ENCODE assay signal across 8 mouse cellular contexts in the genomic region with DNA sequence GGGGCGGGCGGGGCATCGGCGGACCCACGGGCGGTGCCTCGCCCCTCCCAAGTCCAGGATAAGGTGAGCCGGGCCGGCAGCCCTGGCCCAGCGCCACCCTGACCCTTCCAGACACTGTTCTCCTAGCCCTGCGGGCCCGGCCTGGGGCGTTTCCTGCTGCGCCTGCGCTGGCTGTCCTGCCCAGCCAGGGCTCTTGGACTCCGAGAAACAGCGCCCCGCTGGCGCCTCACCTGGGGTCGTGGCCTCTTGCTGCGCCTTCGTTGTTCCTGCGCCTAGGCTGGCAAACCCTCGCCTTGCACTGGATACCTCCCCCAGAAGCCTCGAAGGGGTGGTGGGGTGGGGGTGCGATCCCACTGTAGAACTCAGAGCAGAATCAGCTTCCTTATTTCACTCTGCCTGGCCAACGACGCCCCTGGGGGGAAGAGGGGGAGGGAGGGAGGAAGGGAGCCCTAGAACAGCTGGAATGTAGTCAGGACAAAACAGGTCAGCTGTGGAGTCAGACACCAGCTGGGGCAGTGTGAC. TPM values are rescaled to one million over a fixed set of nuclear protein-coding genes. Genes with fewer than 3 reads are reported as not detected.
DNase-seq lines count a peak whose midpoint lies in the region; ATAC-seq and TF ChIP-seq lines count a peak whose summit lies in the region.

Gene Fut4, minus strand, starts transcription at position 393 of the 522 bp plus-strand sequence.

- H3K4me1 ChIP-seq in forebrain, postnatal 0 days (ENCODE audit: insufficient read depth): 0 out of 2 replicates have a peak, but pooled peaks cover 3% of the 10 kb centered on the region
- peaks cover 15% of the 10 kb centered on the region for H3K4me1 ChIP-seq in hindbrain, embryonic 10.5 days (replicated peaks)
- H3K4me1 ChIP-seq in limb, embryonic 14.5 days (ENCODE audit: control insufficient read depth, insufficient read depth, low read length): peaks cover 9% of the 10 kb centered on the region; the same call in 1 of the 2 replicates
- H3K4me1 ChIP-seq in midbrain, embryonic 13.5 days (replicated peaks): peaks cover 14% of the 10 kb centered on the region
- peaks cover 2% of the 10 kb centered on the region; the same call in 1 of the 2 replicates for H3K4me1 ChIP-seq in stomach, postnatal 0 days (replicated peaks; ENCODE audit: control insufficient read depth, insufficient read depth)

- no peaks in the 10 kb centered on the region for H3K36me3 ChIP-seq in forebrain, postnatal 0 days (ENCODE audit: insufficient read depth)
- H3K36me3 ChIP-seq in hindbrain, embryonic 10.5 days: no peaks in the 10 kb centered on the region
- H3K36me3 ChIP-seq in limb, embryonic 14.5 days (ENCODE audit: control insufficient read depth, insufficient read depth, low read length): no peaks in the 10 kb centered on the region
- H3K36me3 ChIP-seq in midbrain, embryonic 13.5 days: no peaks in the 10 kb centered on the region
- no peaks in the 10 kb centered on the region for H3K36me3 ChIP-seq in stomach, postnatal 0 days (ENCODE audit: control insufficient read depth, insufficient read depth, low read length)

- no peak for TF ChIP-seq POLR2A in limb, embryonic 14.5 days (IDR thresholded peaks at IDR 0.05; ENCODE audit: borderline replicate concordance, extremely low read depth, insufficient read depth, insufficient read length)

- WGBS in forebrain, postnatal 0 days: 5% methylated on average over 28 of the region's 28 CpGs
- 2% methylated on average over 28 of the region's 28 CpGs for WGBS in hindbrain, embryonic 10.5 days
- under 1% methylated on average over 21 of the region's 28 CpGs for WGBS in limb, embryonic 14.5 days
- WGBS in midbrain, embryonic 13.5 days: 2% methylated on average over 25 of the region's 28 CpGs
- under 1% methylated on average over 25 of the region's 28 CpGs for WGBS in stomach, postnatal 0 days

- H3K4me2 ChIP-seq in forebrain, postnatal 0 days (ENCODE audit: low read depth): peak within 1 kb of the TSS; percentile 86
- H3K4me2 ChIP-seq in limb, embryonic 14.5 days (replicated peaks; ENCODE audit: low read depth, low read length, severe bottlenecking): peak within 1 kb of the TSS; percentile 94
- peak within 1 kb of the TSS; percentile 84 for H3K4me2 ChIP-seq in midbrain, embryonic 13.5 days (replicated peaks)
- H3K4me2 ChIP-seq in stomach, postnatal 0 days (replicated peaks; ENCODE audit: low read depth): peak within 1 kb of the TSS; percentile 94

- peak; percentile 63 for ATAC-seq in forebrain, postnatal 0 days
- peak; percentile 49 for ATAC-seq in limb, embryonic 14.5 days (ENCODE audit: low FRiP score, low read depth)
- ATAC-seq in midbrain, embryonic 13.5 days: peak; percentile 86
- peak; percentile 81 for ATAC-seq in stomach, postnatal 0 days (ENCODE audit: low FRiP score, low TSS enrichment)

- no peaks in the 10 kb centered on the region for H3K9me3 ChIP-seq in forebrain, postnatal 0 days (ENCODE audit: low read length)
- H3K9me3 ChIP-seq in hindbrain, embryonic 10.5 days: no peaks in the 10 kb centered on the region
- H3K9me3 ChIP-seq in limb, embryonic 14.5 days (ENCODE audit: control insufficient read depth, low read length): no peaks in the 10 kb centered on the region
- H3K9me3 ChIP-seq in midbrain, embryonic 13.5 days: no peaks in the 10 kb centered on the region
- H3K9me3 ChIP-seq in stomach, postnatal 0 days (ENCODE audit: control insufficient read depth, low read length): no peaks in the 10 kb centered on the region

- peak; percentile 13 to 39 for DNase-seq in spleen, adult 18-20 months
- no peak for DNase-seq in spleen, adult 12 weeks (ENCODE audit: low spot score)
- DNase-seq in forebrain, postnatal 0 days: no peak
- DNase-seq in hindbrain, embryonic 10.5 days (ENCODE audit: low spot score): peak; percentile 71
- DNase-seq in limb, embryonic 14.5 days (ENCODE audit: low spot score): peak; percentile 42
- DNase-seq in stomach, postnatal 0 days (ENCODE audit: low spot score): peak; percentile 90
- no peak for DNase-seq in right cerebral cortex, adult 2 months (ENCODE audit: low spot score in 2 of 2)

- no peak for TF ChIP-seq CTCF in forebrain, postnatal 0 days (IDR thresholded peaks at IDR 0.05; ENCODE audit: low read depth)
- TF ChIP-seq CTCF in stomach, postnatal 0 days (IDR thresholded peaks at IDR 0.05; ENCODE audit: low read depth): peak; percentile 32; the same call in 1 of the 2 replicates

- H3K27ac ChIP-seq in forebrain, postnatal 0 days (ENCODE audit: low read depth, low read length): no peak within 1 kb of the TSS
- peak within 1 kb of the TSS; percentile 83 for H3K27ac ChIP-seq in hindbrain, embryonic 10.5 days
- peak within 1 kb of the TSS; percentile 48; the same call in 1 of the 2 replicates for H3K27ac ChIP-seq in limb, embryonic 14.5 days (replicated peaks; ENCODE audit: low read depth, low read length)
- peak within 1 kb of the TSS; percentile 32; the same call in 1 of the 2 replicates for H3K27ac ChIP-seq in midbrain, embryonic 13.5 days
- peak within 1 kb of the TSS; percentile 79 for H3K27ac ChIP-seq in stomach, postnatal 0 days (replicated peaks)

- no peak for TF ChIP-seq EP300 in stomach, postnatal 0 days (optimal IDR thresholded peaks at IDR 0.05)

- peaks cover 8% of the 10 kb centered on the region; the same call in 1 of the 2 replicates for H3K27me3 ChIP-seq in forebrain, postnatal 0 days (ENCODE audit: insufficient read depth, low read length)
- H3K27me3 ChIP-seq in hindbrain, embryonic 10.5 days (ENCODE audit: insufficient read depth, poor library complexity, severe bottlenecking): peaks cover 48% of the 10 kb centered on the region
- H3K27me3 ChIP-seq in limb, embryonic 14.5 days (ENCODE audit: control insufficient read depth, insufficient read depth, low read length): no peaks in the 10 kb centered on the region
- peaks cover 28% of the 10 kb centered on the region for H3K27me3 ChIP-seq in midbrain, embryonic 13.5 days
- no peaks in the 10 kb centered on the region for H3K27me3 ChIP-seq in stomach, postnatal 0 days (ENCODE audit: control insufficient read depth, insufficient read depth, low read length)

- peak within 1 kb of the TSS; percentile 48 for H3K4me3 ChIP-seq in forebrain, postnatal 0 days (ENCODE audit: low read depth, low read length)
- peak within 1 kb of the TSS; percentile 67 for H3K4me3 ChIP-seq in hindbrain, embryonic 10.5 days
- peak within 1 kb of the TSS; percentile 52 for H3K4me3 ChIP-seq in limb, embryonic 14.5 days (replicated peaks; ENCODE audit: low read length)
- H3K4me3 ChIP-seq in midbrain, embryonic 13.5 days (replicated peaks): peak within 1 kb of the TSS; percentile 50
- peak within 1 kb of the TSS; percentile 53 for H3K4me3 ChIP-seq in stomach, postnatal 0 days (ENCODE audit: low read depth, low read length)

- peak within 1 kb of the TSS; percentile 56 for H3K9ac ChIP-seq in forebrain, postnatal 0 days
- peak within 1 kb of the TSS; percentile 69 for H3K9ac ChIP-seq in limb, embryonic 14.5 days (ENCODE audit: low read depth, low read length, severe bottlenecking)
- H3K9ac ChIP-seq in midbrain, embryonic 13.5 days (replicated peaks): peak within 1 kb of the TSS; percentile 68
- H3K9ac ChIP-seq in stomach, postnatal 0 days (ENCODE audit: low read length): peak within 1 kb of the TSS; percentile 70

RNA-seq across cellular contexts. Expression of gene Fut4, which starts in this region (rescaled TPM):
- 1.5 and 2.3 TPM in 2 replicates for total RNA-seq in forebrain, postnatal 0 days (2014; rRNA removed)
- 0.54 and 0.59 TPM in 2 replicates for polyA plus RNA-seq in forebrain, postnatal 0 days (2015; fragmentation: Nextera tagmentation; extraction: Ambion mirVana)
- 2.7 and 2.8 TPM in 2 replicates for polyA plus RNA-seq in hindbrain, embryonic 10.5 days (2016; fragmentation: Nextera tagmentation; extraction: Ambion mirVana)
- 2.1 and 2.3 TPM in 2 replicates for polyA plus RNA-seq in limb, embryonic 14.5 days (2012; rRNA removed)
- 2.0 and 2.5 TPM in 2 replicates for polyA plus RNA-seq in limb, embryonic 14.5 days (2014; fragmentation: Nextera tagmentation; extraction: Ambion mirVana)
- polyA plus RNA-seq in midbrain, embryonic 13.5 days (2015; fragmentation: Nextera tagmentation; extraction: Ambion mirVana): 1.0 and 1.4 TPM in 2 replicates
- polyA plus RNA-seq in stomach, postnatal 0 days (2015; fragmentation: Nextera tagmentation; extraction: Ambion mirVana): 14.0 and 14.5 TPM in 2 replicates

Comparison
In these comparisons a context has a peak if more than half of its experiments do, and no peak if none do; other contexts are left out.
1. DNase-seq: peak in spleen, adult 18-20 months (2 of 2), hindbrain, embryonic 10.5 days (single experiment), limb, embryonic 14.5 days (single experiment) and stomach, postnatal 0 days (single experiment); none in spleen, adult 12 weeks (single experiment), forebrain, postnatal 0 days (single experiment) and right cerebral cortex, adult 2 months (0 of 2).
2. Peak in every context shown above with its lines, with median percentiles within 50 percentile points of each other: ATAC-seq, H3K4me2 ChIP-seq, H3K4me3 ChIP-seq and H3K9ac ChIP-seq.